In the genomic region with DNA sequence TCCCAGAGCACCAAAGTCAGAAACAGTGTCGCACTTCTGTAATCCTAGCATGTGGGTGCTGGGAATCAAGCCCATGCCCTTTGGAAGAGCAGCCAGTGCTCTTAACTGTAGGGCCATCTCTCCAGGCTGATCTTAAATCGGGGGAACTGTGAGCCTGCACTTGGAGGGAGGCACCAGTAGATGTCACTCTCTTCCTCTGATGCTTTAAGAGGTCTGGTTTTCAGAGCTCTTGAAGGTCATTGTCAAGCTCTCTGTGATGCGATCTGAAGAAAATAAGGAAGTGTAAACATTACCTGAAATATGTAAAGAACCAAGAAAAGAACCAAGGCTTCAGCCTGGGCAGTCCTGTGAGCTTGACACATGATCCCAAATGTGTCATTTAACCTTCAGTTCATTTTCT, we compare ENCODE assay signal across 1 mouse cellular context.
TF ChIP-seq lines count a peak whose summit lies in the region.

No protein-coding gene starts in this region.

TF ChIP-seq in MEL, 35 proteins besides CTCF, POLR2A, EP300 and RAD21 (continued from another document):
- TF ChIP-seq ELF1 (IDR thresholded peaks at IDR 0.05; ENCODE audit: low read depth, low read length) (peak; percentile 64; the same call in 1 of the 2 replicates), NRF1 (IDR thresholded peaks at IDR 0.05; ENCODE audit: insufficient read depth, low read depth, low read length, poor library complexity, severe bottlenecking) (no peak), TBP (IDR thresholded peaks at IDR 0.05; ENCODE audit: low read depth, low read length) (no peak), POLR2AphosphoS2 (IDR thresholded peaks at IDR 0.05; ENCODE audit: low read length) (no peak), ZMIZ1 (IDR thresholded peaks at IDR 0.05; ENCODE audit: low read depth, low read length) (no peak), MYB (IDR thresholded peaks at IDR 0.05; ENCODE audit: low read depth, low read length) (no peak), MAX (IDR thresholded peaks at IDR 0.05; ENCODE audit: low read length) (no peak), RCOR1 (IDR thresholded peaks at IDR 0.05; ENCODE audit: low read depth, low read length) (no peak), MXI1 (IDR thresholded peaks at IDR 0.05; ENCODE audit: low read depth, low read length) (no peak), ZNF384 (IDR thresholded peaks at IDR 0.05; ENCODE audit: low read depth, low read length) (no peak), ZC3H11A (IDR thresholded peaks at IDR 0.05; ENCODE audit: low read depth, low read length) (peak; percentile 48), MAFK (IDR thresholded peaks at IDR 0.05; ENCODE audit: borderline replicate concordance, low read depth, low read length) (no peak), TCF12 (IDR thresholded peaks at IDR 0.05; ENCODE audit: low read depth, low read length) (no peak), ZKSCAN1 (IDR thresholded peaks at IDR 0.05; ENCODE audit: low read depth, low read length) (no peak), GATA1 (IDR thresholded peaks at IDR 0.05; ENCODE audit: low read depth, low read length) (peak; percentile 38; the same call in 1 of the 2 replicates)
